Mouse (Mus musculus) cerebellum, postnatal 14 days (tissue): Measurements from ENCODE around the gene Ddx59.

Source experiments
- DNase-seq, 2 experiments: peaks; one replicate each; pipeline ENCODE4 v3.0.0; 2021; ENCODE audit warnings: mixed read lengths in 2 of 2

The Ddx59 gene

DNA sequence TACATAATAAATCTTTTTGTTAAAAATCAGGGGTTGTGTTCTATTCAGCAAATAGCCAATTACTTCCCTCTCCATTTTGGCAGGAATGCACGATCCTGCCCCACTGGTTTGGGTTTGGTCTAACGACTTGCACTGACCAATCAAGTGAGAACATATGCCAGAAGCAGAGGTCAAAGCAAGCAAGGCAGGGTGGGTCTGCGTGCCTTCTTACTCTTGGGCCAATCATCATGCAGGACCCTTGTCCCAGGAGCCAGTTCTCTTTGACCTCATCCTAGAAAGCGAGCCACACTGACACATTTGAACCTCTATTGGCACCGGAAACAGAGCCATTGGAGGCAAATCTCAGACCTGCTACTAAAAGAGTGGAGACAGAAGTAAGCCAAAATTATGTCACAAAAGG lies 35.1 kb downstream of the Ddx59 start:
- DNase-seq, result no peak

DNA sequence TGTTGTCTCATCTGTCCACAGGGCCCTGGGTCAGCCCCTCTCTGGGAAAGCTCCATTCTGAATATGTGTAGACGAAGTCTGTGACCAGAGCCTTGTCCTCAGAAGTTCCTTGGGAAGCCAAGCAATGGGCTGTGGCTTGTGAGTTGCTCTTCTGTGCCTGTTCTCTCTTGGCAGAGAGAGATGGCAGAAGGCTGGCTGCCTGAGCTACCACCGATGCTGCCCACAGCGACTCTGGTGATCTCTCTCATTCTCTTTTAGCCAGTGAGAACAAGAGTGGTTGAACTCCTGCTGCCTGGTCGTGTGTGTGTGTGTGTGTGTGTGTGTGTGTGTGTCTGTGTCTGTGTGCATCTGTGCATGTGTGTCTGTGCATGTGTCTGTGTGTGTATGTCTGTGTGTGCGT lies 37.4 kb downstream of the Ddx59 start:
- DNase-seq, result peak; percentile 58 to 62

- DNase-seq, result peak; percentile 74 to 82
Observed at GRCm38 (mm10) chr1:136455756-136456585, 40.9 kb downstream of the Ddx59 start.

DNA sequence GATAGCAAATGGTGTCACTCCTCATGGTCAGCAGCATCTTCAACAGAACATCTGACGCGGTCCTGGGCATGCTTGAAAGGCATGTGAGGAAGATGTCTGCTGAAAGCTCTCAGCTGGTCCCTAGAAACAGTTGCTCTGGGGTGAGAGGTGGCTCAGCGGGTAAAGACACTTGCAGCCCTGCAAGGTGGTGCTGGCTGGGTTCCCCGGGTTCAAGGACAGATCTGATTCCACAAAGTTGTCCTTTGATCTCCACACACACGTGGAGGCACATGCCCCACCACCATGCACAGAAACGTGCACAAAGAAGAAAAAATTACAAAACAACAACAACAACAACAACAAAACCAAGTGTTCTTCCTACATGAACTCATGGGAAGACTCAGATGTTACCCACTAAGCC lies 41.7 kb downstream of the Ddx59 start:
- peak in 1 of 2 experiments; percentile 34 for DNase-seq

DNA sequence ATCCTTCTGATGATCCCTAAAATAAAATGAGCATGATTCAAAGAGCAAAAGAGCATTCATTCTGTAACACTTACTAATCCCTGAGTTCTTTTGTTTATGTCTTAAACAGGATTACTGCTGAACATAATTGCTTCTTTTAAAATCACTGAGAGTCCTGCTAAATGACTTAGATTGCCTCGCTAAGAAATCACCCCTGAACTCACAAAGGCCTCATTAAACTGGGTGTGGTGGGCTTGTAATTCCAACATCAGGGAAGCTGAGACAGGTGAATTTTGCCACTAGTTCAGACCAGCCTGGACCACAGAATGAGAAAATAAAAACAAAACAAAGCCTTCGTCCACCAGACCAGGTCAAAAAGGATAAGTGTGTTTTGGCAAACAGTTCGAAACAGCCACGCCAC lies 42.3 kb downstream of the Ddx59 start:
- DNase-seq, result no peak

GRCm38 (mm10) chr1:136458691-136459245 lies 43.7 kb downstream of the Ddx59 start:
- peak; percentile 31 to 61 for DNase-seq

DNA sequence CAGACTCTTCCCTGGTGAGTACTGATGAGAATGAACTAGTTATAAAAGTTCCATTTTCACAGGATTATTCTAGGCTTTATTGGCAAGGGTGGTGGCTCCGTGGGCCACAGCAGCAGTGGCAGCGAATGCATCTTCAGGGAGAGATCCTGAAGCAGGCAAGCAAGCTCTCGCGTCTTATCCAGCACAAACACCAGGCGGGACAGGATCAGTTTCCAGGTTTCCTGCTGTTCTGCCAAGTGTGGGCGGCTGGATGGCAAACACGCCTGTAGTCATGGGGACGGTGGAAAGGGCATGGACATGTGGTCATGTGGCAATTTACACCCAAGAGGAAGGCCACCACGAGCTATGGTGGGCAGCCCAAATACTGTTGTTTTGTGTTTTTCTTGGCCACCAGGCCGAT lies 47.4 kb downstream of the Ddx59 start:
- DNase-seq, result peak in 1 of 2 experiments; percentile 18

- no peak for DNase-seq
Observed at GRCm38 (mm10) chr1:136465168-136465567, 50.1 kb downstream of the Ddx59 start.

GRCm38 (mm10) chr1:136466143-136466811 lies 51.2 kb downstream of the Ddx59 start, which contains the start of gene Kif14:
TSS of gene Kif14 (plus strand) at chr1:136466343.
- DNase-seq, result peak; percentile 94 to 96

DNA sequence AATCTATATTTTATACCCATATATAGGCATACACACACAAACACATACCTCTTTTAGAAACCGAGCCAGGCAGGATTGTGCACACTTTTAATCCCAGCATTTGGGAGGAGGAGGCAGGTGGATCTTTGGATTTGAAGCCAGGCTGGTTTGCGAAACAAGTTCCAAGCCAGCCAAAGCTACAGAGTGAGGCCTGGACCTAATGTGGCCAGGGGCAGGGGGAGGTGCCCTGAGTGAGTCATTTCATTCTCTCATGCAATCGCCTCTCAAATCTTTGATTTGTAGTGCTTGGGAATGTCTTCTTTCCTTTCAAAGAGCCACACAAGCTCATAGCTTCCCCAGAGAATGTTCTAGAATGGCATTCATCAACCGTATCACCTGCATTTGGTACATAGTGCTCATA lies 54.3 kb downstream of the Ddx59 start:
- DNase-seq, result no peak

DNA sequence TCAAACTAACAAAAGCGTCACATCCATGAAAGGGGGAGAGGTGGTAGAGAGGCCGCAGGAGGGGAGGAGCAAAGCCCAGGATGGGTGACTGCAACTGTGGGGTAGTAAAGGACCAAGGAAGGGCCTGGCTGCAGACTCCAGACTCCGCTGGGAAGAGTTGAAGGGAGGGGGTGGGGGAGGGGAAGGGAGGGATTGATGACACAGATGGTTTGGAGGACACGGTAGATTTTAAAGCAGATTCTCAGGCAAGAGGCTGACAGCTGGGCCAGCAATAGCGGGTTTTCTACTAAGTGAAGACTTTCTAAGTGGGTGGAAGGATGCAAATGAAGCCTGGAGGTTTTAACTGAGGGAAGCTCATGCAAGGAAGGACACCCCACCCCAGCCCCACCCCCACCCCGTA lies 55.4 kb downstream of the Ddx59 start:
- DNase-seq, result no peak
